Mouse (Mus musculus) right cerebral cortex, adult 18-20 months (tissue): ENCODE results near the gene Ptpre.
"Not testable (repeated sequence)": the region's sequence is repeated elsewhere in the genome, so short reads cannot be mapped to it uniquely, and the experiment has no call there.

Experiments used
- DNase-seq: peaks from one replicate; pipeline ENCODE4 v3.0.0; 2022; ENCODE audit warnings: mixed read lengths

The Ptpre gene

GRCm38 (mm10) chr7:135535908-135536307, 1.4 kb upstream of the Ptpre start:
- DNase-seq = no peak

- peak; percentile 49 for DNase-seq
These were observed 864 bp downstream of the Ptpre start for GRCm38 (mm10) chr7:135537948-135538741.

GRCm38 (mm10) chr7:135539429-135539828, 2.1 kb downstream of the Ptpre start:
- DNase-seq = no peak

- no peak for DNase-seq
These were observed 5.0 kb downstream of the Ptpre start for GRCm38 (mm10) chr7:135542235-135542634.

- no peak for DNase-seq
These were observed 5.8 kb downstream of the Ptpre start for GRCm38 (mm10) chr7:135543033-135543432.

GRCm38 (mm10) chr7:135544321-135544720, 7.0 kb downstream of the Ptpre start:
- DNase-seq = no peak

- DNase-seq = no peak
These were observed 8.7 kb downstream of the Ptpre start for GRCm38 (mm10) chr7:135545957-135546356.

GRCm38 (mm10) chr7:135546530-135546929, 9.2 kb downstream of the Ptpre start:
- no peak for DNase-seq

- DNase-seq = no peak
These were observed 11.2 kb downstream of the Ptpre start for GRCm38 (mm10) chr7:135548434-135548833.

- no peak for DNase-seq
These were observed 14.3 kb downstream of the Ptpre start for GRCm38 (mm10) chr7:135551547-135551946.

- DNase-seq = no peak
These were observed 16.3 kb downstream of the Ptpre start for GRCm38 (mm10) chr7:135553550-135553949.

GRCm38 (mm10) chr7:135556663-135557402, 19.6 kb downstream of the Ptpre start:
- no peak for DNase-seq

GRCm38 (mm10) chr7:135560280-135560679, 23.0 kb downstream of the Ptpre start:
- DNase-seq = no peak

- no peak for DNase-seq
These were observed 26.7 kb downstream of the Ptpre start for GRCm38 (mm10) chr7:135564022-135564421.

GRCm38 (mm10) chr7:135566013-135566412, 28.7 kb downstream of the Ptpre start:
- no peak for DNase-seq

GRCm38 (mm10) chr7:135567582-135567981, 30.3 kb downstream of the Ptpre start:
- no peak for DNase-seq

- DNase-seq = no peak
These were observed 31.3 kb downstream of the Ptpre start for GRCm38 (mm10) chr7:135568550-135568949.

GRCm38 (mm10) chr7:135571392-135571791, 34.1 kb downstream of the Ptpre start:
- DNase-seq = no peak

GRCm38 (mm10) chr7:135571951-135572559, 34.8 kb downstream of the Ptpre start:
- peak; percentile 21 for DNase-seq

- DNase-seq = not testable (repeated sequence)
These were observed 38.2 kb downstream of the Ptpre start for GRCm38 (mm10) chr7:135575319-135576069.

- no peak for DNase-seq
These were observed 39.0 kb downstream of the Ptpre start for GRCm38 (mm10) chr7:135576329-135576728.

- no peak for DNase-seq
These were observed 41.5 kb downstream of the Ptpre start for GRCm38 (mm10) chr7:135578715-135579325.
